In genomic region chr1:90202207-90202978, GRCm38 (mm10) we compare ENCODE assay signal across 9 mouse cellular contexts. TPM values are rescaled to one million over a fixed set of nuclear protein-coding genes. Genes with fewer than 3 reads are reported as not detected.
DNase-seq lines count a peak whose midpoint lies in the region; ATAC-seq and TF ChIP-seq lines count a peak whose summit lies in the region.
"Had no signal": no experiment of that assay in that cellular context is flagged by ENCODE, and none has a peak within 500 bp of the region (broad histone marks: within the 10 kb centered on the region; RNA-seq: fewer than 3 reads in every experiment).

No protein-coding gene starts in this region.

- H3K9ac ChIP-seq in intestine, postnatal 0 days (ENCODE audit: low read depth, low read length) = no peak overlapping the region
- H3K9ac ChIP-seq in liver, adult 2 months (ENCODE audit: low read depth, low read length) = no peak overlapping the region
- 0 out of 2 replicates have a peak overlapping the region, but pooled peaks have one; percentile 1 for H3K9ac ChIP-seq in neural tube, embryonic 12.5 days
- H3K9ac ChIP-seq: liver, embryonic 15.5 days had no signal

- peak; percentile 12 for DNase-seq in thymus, postnatal 4 days
- no peak for DNase-seq in thymus, postnatal 25 days
- peak; percentile 76 for DNase-seq in embryonic facial prominence, embryonic 10.5 days (ENCODE audit: low spot score)
- peak; percentile 93 to 95 for DNase-seq in heart, adult 18-20 months
- DNase-seq in liver, adult 2 months (ENCODE audit: extremely low read depth, low read depth, low spot score) = peak; percentile 8
- no peak for DNase-seq in T-cell, adult 2 months (ENCODE audit: low spot score)

- peaks cover 3% of the 10 kb centered on the region; the same call in 1 of the 2 replicates for H3K9me3 ChIP-seq in embryonic facial prominence, embryonic 10.5 days
- H3K9me3 ChIP-seq in intestine, postnatal 0 days (ENCODE audit: control insufficient read depth) = no peaks in the 10 kb centered on the region
- H3K9me3 ChIP-seq in neural tube, embryonic 12.5 days = 0 out of 2 replicates have a peak, but pooled peaks cover 6% of the 10 kb centered on the region
- H3K9me3 ChIP-seq: liver, embryonic 15.5 days had no signal

- TF ChIP-seq CTCF in intestine, postnatal 0 days (IDR thresholded peaks at IDR 0.05; ENCODE audit: low read depth) = peak; percentile 46
- TF ChIP-seq CTCF in liver, adult 2 months (IDR thresholded peaks at IDR 0.05; ENCODE audit: low read depth, low read length) = peak; percentile 22; the same call in 1 of the 2 replicates

- H3K4me2 ChIP-seq in intestine, postnatal 0 days (replicated peaks; ENCODE audit: low read depth) = peak overlapping the region; percentile 56; the same call in 1 of the 2 replicates
- H3K4me2 ChIP-seq in neural tube, embryonic 12.5 days (replicated peaks) = peak overlapping the region; percentile 68
- H3K4me2 ChIP-seq: liver, embryonic 15.5 days had no signal

- 3% methylated on average over 23 of the region's 23 CpGs for whole genome bisulfite sequencing in embryonic facial prominence, embryonic 10.5 days
- WGBS in intestine, postnatal 0 days = 32% methylated on average over 23 of the region's 23 CpGs
- 17% methylated on average over 23 of the region's 23 CpGs for WGBS in liver, adult 2 months
- 3% methylated on average over 23 of the region's 23 CpGs for WGBS in neural tube, embryonic 12.5 days

- peaks cover 33% of the 10 kb centered on the region for H3K27me3 ChIP-seq in embryonic facial prominence, embryonic 10.5 days (replicated peaks; ENCODE audit: low read depth, poor library complexity, severe bottlenecking)
- H3K27me3 ChIP-seq in intestine, postnatal 0 days (replicated peaks; ENCODE audit: control insufficient read depth, insufficient read depth, low read length) = no peaks in the 10 kb centered on the region
- H3K27me3 ChIP-seq in liver, adult 2 months (ENCODE audit: control insufficient read depth, insufficient read depth, low read length) = 0 out of 2 replicates have a peak, but pooled peaks cover 5% of the 10 kb centered on the region
- no peaks in the 10 kb centered on the region for H3K27me3 ChIP-seq in neural tube, embryonic 12.5 days (replicated peaks)

- peak overlapping the region; percentile 72 for H3K4me3 ChIP-seq in embryonic facial prominence, embryonic 10.5 days
- no peak overlapping the region for H3K4me3 ChIP-seq in intestine, postnatal 0 days (ENCODE audit: low read depth, low read length)
- H3K4me3 ChIP-seq in liver, adult 2 months (ENCODE audit: insufficient read depth, low read depth, low read length) = no peak overlapping the region
- H3K4me3 ChIP-seq in neural tube, embryonic 12.5 days = no peak overlapping the region
- H3K4me3 ChIP-seq: liver, embryonic 15.5 days had no signal

- no peak for TF ChIP-seq POLR2A in liver, adult 2 months (IDR thresholded peaks at IDR 0.05; ENCODE audit: extremely low read depth, insufficient read depth, low read length)

- no peaks in the 10 kb centered on the region for H3K79me2 ChIP-seq in liver, adult 2 months (ENCODE audit: control insufficient read depth, insufficient read depth, low read length)

- peak; percentile 65 for ATAC-seq in intestine, postnatal 0 days
- peak; percentile 34; the same call in 1 of the 2 replicates for ATAC-seq in neural tube, embryonic 12.5 days (ENCODE audit: low FRiP score, low read depth)

- peak overlapping the region; percentile 80 for H3K27ac ChIP-seq in embryonic facial prominence, embryonic 10.5 days (replicated peaks)
- no peak overlapping the region for H3K27ac ChIP-seq in intestine, postnatal 0 days (ENCODE audit: low read depth, low read length)
- no peak overlapping the region for H3K27ac ChIP-seq in liver, adult 2 months (replicated peaks; ENCODE audit: insufficient read depth, low read depth, low read length)
- H3K27ac ChIP-seq in neural tube, embryonic 12.5 days = no peak overlapping the region
- H3K27ac ChIP-seq: liver, embryonic 15.5 days had no signal

- H3K36me3 ChIP-seq in embryonic facial prominence, embryonic 10.5 days (replicated peaks) = no peaks in the 10 kb centered on the region
- H3K36me3 ChIP-seq in intestine, postnatal 0 days (ENCODE audit: control insufficient read depth, insufficient read depth) = no peaks in the 10 kb centered on the region
- no peaks in the 10 kb centered on the region for H3K36me3 ChIP-seq in liver, adult 2 months (ENCODE audit: control insufficient read depth, insufficient read depth, low read length)
- no peaks in the 10 kb centered on the region for H3K36me3 ChIP-seq in neural tube, embryonic 12.5 days
- H3K36me3 ChIP-seq: liver, embryonic 15.5 days had no signal

- H3K4me1 ChIP-seq in embryonic facial prominence, embryonic 10.5 days = peaks cover 62% of the 10 kb centered on the region
- H3K4me1 ChIP-seq in intestine, postnatal 0 days (replicated peaks; ENCODE audit: control insufficient read depth, insufficient read depth, low read length) = no peaks in the 10 kb centered on the region
- no peaks in the 10 kb centered on the region for H3K4me1 ChIP-seq in liver, adult 2 months (ENCODE audit: control insufficient read depth, insufficient read depth, low read length)
- H3K4me1 ChIP-seq in neural tube, embryonic 12.5 days = peaks cover 40% of the 10 kb centered on the region
- H3K4me1 ChIP-seq: liver, embryonic 15.5 days had no signal

RNA-seq across cellular contexts. Expression of gene Ackr3, which starts 1.4 kb away (rescaled TPM):
- polyA plus RNA-seq in embryonic facial prominence, embryonic 10.5 days (2016; fragmentation: Nextera tagmentation; extraction: Ambion mirVana) = 20.0 and 22.4 TPM in 2 replicates
- total RNA-seq in heart, adult 18-20 months (2021) = 10 to 100 TPM; 49.2 to 52.5 TPM
- polyA plus RNA-seq in intestine, postnatal 0 days (2015; fragmentation: Nextera tagmentation; extraction: Ambion mirVana) = 8.9 and 9.2 TPM in 2 replicates
- 0.46 and 0.74 TPM in 2 replicates for total RNA-seq in liver, adult 2 months (2014; rRNA removed)
- polyA plus RNA-seq in liver, adult 2 months (2012; rRNA removed) = 1.5 and 2.4 TPM in 2 replicates
- polyA plus RNA-seq in neural tube, embryonic 12.5 days (2016; fragmentation: Nextera tagmentation; extraction: Ambion mirVana) = 34.0 and 38.0 TPM in 2 replicates

RNA-seq across cellular contexts. Expression of gene Iqca, which starts 49.2 kb away (rescaled TPM):
- polyA plus RNA-seq in embryonic facial prominence, embryonic 10.5 days (2016; fragmentation: Nextera tagmentation; extraction: Ambion mirVana) = 0.20 TPM in 1 of 2 replicates, not detected in the other
- total RNA-seq in heart, adult 18-20 months (2021) = under 1 TPM in 1 of 2 experiments, not detected in 1; 0.69 TPM
- polyA plus RNA-seq in intestine, postnatal 0 days (2015; fragmentation: Nextera tagmentation; extraction: Ambion mirVana) = 0.13 and 0.47 TPM in 2 replicates
- not detected in 2 replicates for total RNA-seq in liver, adult 2 months (2014; rRNA removed)
- polyA plus RNA-seq in liver, adult 2 months (2012; rRNA removed) = not detected in 2 replicates
- 0.13 TPM in 1 of 2 replicates, not detected in the other for polyA plus RNA-seq in neural tube, embryonic 12.5 days (2016; fragmentation: Nextera tagmentation; extraction: Ambion mirVana)

Comparison
In these comparisons a context has a peak if more than half of its experiments do, and no peak if none do; other contexts are left out.
1. DNase-seq: peak in thymus, postnatal 4 days (single experiment), embryonic facial prominence, embryonic 10.5 days (single experiment), heart, adult 18-20 months (2 of 2) and liver, adult 2 months (single experiment); none in thymus, postnatal 25 days (single experiment) and T-cell, adult 2 months (single experiment).